Mouse (Mus musculus) lung, postnatal 0 days (tissue): ENCODE measurements around the gene Epas1.

Source experiments
- CTCF ChIP-seq: IDR thresholded peaks from 2 replicates; pipeline ENCODE4 v1.5.1; 2016; ENCODE audit warnings: antibody characterized with exemption, mild to moderate bottlenecking
- EP300 ChIP-seq: IDR thresholded peaks from 2 replicates; pipeline ENCODE4 v1.6.1; 2016; ENCODE audit warnings: antibody characterized with exemption, mild to moderate bottlenecking, control low read depth

GRCm38 (mm10) chr17:86828500-86828899, 75.0 kb downstream of the Epas1 start:
- TF ChIP-seq CTCF, result no peak
- no peak for TF ChIP-seq EP300
